Mouse (Mus musculus): ENCODE results near the gene Pla1a.

DNA sequence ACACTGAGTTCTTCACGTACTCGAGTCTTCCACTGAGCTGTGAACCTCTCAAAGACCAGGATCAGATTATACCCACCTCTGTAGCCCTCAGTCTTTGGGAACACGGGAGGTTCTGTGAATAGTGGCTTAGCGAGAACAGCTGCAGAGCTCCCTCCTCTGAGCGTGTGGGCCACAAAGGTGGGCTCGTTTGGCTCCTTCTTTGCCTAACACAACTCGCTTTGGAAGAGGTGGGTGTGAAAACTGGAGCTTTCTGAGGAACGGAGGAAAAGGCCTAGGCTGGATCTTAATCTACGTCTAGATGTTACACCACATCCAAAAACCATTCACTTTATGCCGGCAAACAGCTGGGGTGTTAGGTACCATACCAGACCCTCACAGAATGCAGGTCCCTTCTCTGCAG, 67.6 kb downstream of the Pla1a start:
- TF ChIP-seq POLR2A (IDR thresholded peaks at IDR 0.05; ENCODE audit: borderline replicate concordance, control insufficient read depth, low read depth, low read length) (no peak), CTCF (IDR thresholded peaks at IDR 0.05; ENCODE audit: control insufficient read depth, insufficient read depth, low read length) (no peak)
